Mouse (Mus musculus) embryonic facial prominence, embryonic 12.5 days (tissue): ENCODE measurements around the gene Ddx56. TPM values are rescaled to one million over a fixed set of nuclear protein-coding genes. Genes with fewer than 3 reads are reported as not detected.
"Not testable (repeated sequence)": the region's sequence is repeated elsewhere in the genome, so short reads cannot be mapped to it uniquely, and the experiment has no call there.

Experiments
- ATAC-seq: fragments of 200-750 bp; cut with Nextera tagmentation; 2 replicates; pipeline ENCODE4 v1.8.0; 2017; ENCODE audit not compliant: insufficient number of reproducible peaks, insufficient read depth, low FRiP score, low TSS enrichment
- H3K27ac ChIP-seq: fragments of 300-500 bp; sonication (generic); 2 replicates; pipeline ENCODE4 v1.5.1; 2016; ENCODE audit warnings: mild to moderate bottlenecking
- H3K27me3 ChIP-seq: fragments of 300-500 bp; sonication (generic); 2 replicates; pipeline ENCODE4 v1.6.1; 2016; ENCODE audit warnings: mild to moderate bottlenecking, moderate library complexity
- H3K36me3 ChIP-seq: fragments of 300-500 bp; sonication (generic); 2 replicates; pipeline ENCODE4 v1.6.1; 2016; ENCODE audit warnings: mild to moderate bottlenecking
- H3K4me1 ChIP-seq: fragments of 300-500 bp; sonication (generic); 2 replicates; pipeline ENCODE4 v1.6.1; 2016
- H3K4me2 ChIP-seq: fragments of 300-500 bp; sonication (generic); replicated peaks from 2 replicates; pipeline ENCODE4 v1.6.1; 2016; ENCODE audit warnings: mild to moderate bottlenecking, moderate library complexity
- H3K4me3 ChIP-seq: fragments of 300-500 bp; sonication (generic); 2 replicates; pipeline ENCODE4 v1.5.1; 2016; ENCODE audit warnings: mild to moderate bottlenecking
- H3K9ac ChIP-seq: fragments of 300-500 bp; sonication (generic); 2 replicates; pipeline ENCODE4 v1.6.1; 2016; ENCODE audit warnings: mild to moderate bottlenecking, moderate library complexity
- H3K9me3 ChIP-seq: fragments of 300-500 bp; sonication (generic); 2 replicates; pipeline ENCODE4 v1.6.1; 2016; ENCODE audit warnings: mild to moderate bottlenecking, moderate library complexity
- WGBS: fragments of 180-500 bp; shearing (Covaris S2); methylation state at CpG from one replicate; pipeline ENCODE4 v1.1.7; 2016; 5-methylcytosine and 5-hydroxymethylcytosine counted together
- polyA plus RNA-seq: library from polyadenylated mRNA; unstranded; fragments of >200 nt; fragmentation: Nextera tagmentation; extraction: Ambion mirVana; gene quantifications from 2 replicates; pipeline ENCODE4 v1.2.1, GENCODE M21; 2016

Gene Ddx56
- polyA plus RNA-seq, 1 experiment from 2014 or later = 106 TPM

DNA sequence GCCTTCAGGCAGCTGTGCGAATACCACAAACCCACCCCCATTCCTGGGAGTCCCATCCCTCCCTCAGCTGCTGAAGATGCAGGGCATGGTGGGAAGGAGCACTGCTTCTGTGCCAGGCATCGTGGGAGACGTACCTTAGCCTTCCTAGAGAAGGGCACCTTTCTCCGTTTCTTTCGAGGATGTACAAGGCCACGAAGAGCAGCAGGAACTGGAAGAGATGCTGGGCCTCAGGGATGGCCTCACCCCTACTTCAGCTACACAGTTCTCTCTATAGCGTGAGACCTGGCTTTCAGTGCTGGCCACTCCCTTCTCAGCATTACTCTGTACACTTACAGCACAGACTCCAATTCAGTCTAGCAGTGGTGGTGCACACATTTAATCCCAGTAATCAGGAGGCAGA lies 8.2 kb downstream of the Ddx56 start:
- Histone ChIP-seq H3K27me3 (no peaks in the 10 kb centered on the region), H3K27ac (no peak overlapping the region), H3K9me3 (no peaks in the 10 kb centered on the region), H3K9ac (no peak overlapping the region), H3K4me1 (no peaks in the 10 kb centered on the region), H3K4me3 (no peak overlapping the region), H3K36me3 (peaks cover 72% of the 10 kb centered on the region), H3K4me2 (no peak overlapping the region)
- 93% methylated on average over 7 of the region's 7 CpGs for WGBS
- no peak for ATAC-seq

- Histone ChIP-seq H3K36me3 (peaks cover 44% of the 10 kb centered on the region), H3K9ac (no peak overlapping the region), H3K4me2 (no peak overlapping the region), H3K4me1 (no peaks in the 10 kb centered on the region), H3K4me3 (no peak overlapping the region), H3K27me3 (no peaks in the 10 kb centered on the region), H3K27ac (no peak overlapping the region), H3K9me3 (no peaks in the 10 kb centered on the region)
- WGBS = 69% methylated on average over 6 of the region's 6 CpGs
- ATAC-seq = peak; percentile 53
Observed at GRCm38 (mm10) chr11:6256490-6257072, 11.0 kb downstream of the Ddx56 start.

GRCm38 (mm10) chr11:6254602-6255001 lies 13.0 kb downstream of the Ddx56 start:
- not testable (repeated sequence) for H3K27me3 ChIP-seq, H3K4me3 ChIP-seq, ATAC-seq, H3K27ac ChIP-seq, H3K4me2 ChIP-seq, H3K9ac ChIP-seq, H3K4me1 ChIP-seq, H3K9me3 ChIP-seq
- 87% methylated on average over 2 of the region's 2 CpGs for WGBS
- peaks cover 24% of the 10 kb centered on the region for H3K36me3 ChIP-seq

DNA sequence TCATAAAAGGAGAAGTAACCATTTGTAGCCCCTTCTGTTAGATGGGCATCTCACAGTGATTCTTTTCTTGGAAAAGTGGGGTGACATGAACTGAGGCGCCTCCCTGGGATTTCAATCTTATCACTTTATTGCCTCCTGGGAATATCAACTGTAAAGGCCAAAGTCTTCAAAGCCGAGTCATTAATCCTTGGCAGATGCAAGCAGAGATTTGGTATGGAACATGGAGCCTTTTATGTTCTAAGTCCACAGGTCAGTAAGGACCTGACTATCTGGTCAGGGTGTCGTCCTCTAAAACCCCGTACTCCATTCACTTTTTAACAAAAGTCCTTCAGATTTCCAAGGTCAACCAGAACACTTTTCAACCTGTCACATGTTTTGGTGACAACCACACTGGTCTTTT lies 14.7 kb downstream of the Ddx56 start:
- no peak overlapping the region for H3K4me3 ChIP-seq
- WGBS = 88% methylated on average over 4 of the region's 4 CpGs
- H3K27ac ChIP-seq = no peak overlapping the region
- H3K9me3 ChIP-seq = no peaks in the 10 kb centered on the region
- no peak overlapping the region for H3K9ac ChIP-seq
- H3K36me3 ChIP-seq = peaks cover 6% of the 10 kb centered on the region
- H3K4me2 ChIP-seq = no peak overlapping the region
- ATAC-seq = no peak
- H3K27me3 ChIP-seq = no peaks in the 10 kb centered on the region
- H3K4me1 ChIP-seq = no peaks in the 10 kb centered on the region

GRCm38 (mm10) chr11:6252248-6252647 lies 15.3 kb downstream of the Ddx56 start:
- no peaks in the 10 kb centered on the region for H3K27me3 ChIP-seq
- ATAC-seq = no peak
- no peaks in the 10 kb centered on the region for H3K9me3 ChIP-seq
- H3K4me2 ChIP-seq = no peak overlapping the region
- H3K27ac ChIP-seq = no peak overlapping the region
- no peak overlapping the region for H3K9ac ChIP-seq
- no peak overlapping the region for H3K4me3 ChIP-seq
- H3K36me3 ChIP-seq = peaks cover under 1% of the 10 kb centered on the region; the same call in 1 of the 2 replicates
- H3K4me1 ChIP-seq = no peaks in the 10 kb centered on the region
- WGBS = 87% methylated on average over 5 of the region's 5 CpGs

- no peaks in the 10 kb centered on the region for H3K36me3 ChIP-seq
- H3K27me3 ChIP-seq = no peaks in the 10 kb centered on the region
- no peak for ATAC-seq
- H3K4me3 ChIP-seq = no peak overlapping the region
- H3K4me1 ChIP-seq = no peaks in the 10 kb centered on the region
- WGBS = 49% methylated on average over 19 of the region's 19 CpGs
- H3K9me3 ChIP-seq = no peaks in the 10 kb centered on the region
- H3K4me2 ChIP-seq = no peak overlapping the region
- H3K9ac ChIP-seq = no peak overlapping the region
- H3K27ac ChIP-seq = no peak overlapping the region
Observed at GRCm38 (mm10) chr11:6244707-6245106, 22.9 kb downstream of the Ddx56 start.

GRCm38 (mm10) chr11:6233025-6233424 lies 34.5 kb downstream of the Ddx56 start:
- H3K9ac ChIP-seq = no peak overlapping the region
- no peak overlapping the region for H3K27ac ChIP-seq
- H3K9me3 ChIP-seq = 0 out of 2 replicates have a peak, but pooled peaks cover 3% of the 10 kb centered on the region
- H3K36me3 ChIP-seq = no peaks in the 10 kb centered on the region
- H3K4me3 ChIP-seq = no peak overlapping the region
- H3K4me1 ChIP-seq = no peaks in the 10 kb centered on the region
- no peak for ATAC-seq
- no peak overlapping the region for H3K4me2 ChIP-seq
- H3K27me3 ChIP-seq = no peaks in the 10 kb centered on the region
- 81% methylated on average over 4 of the region's 4 CpGs for WGBS

- Histone ChIP-seq H3K4me2 (no peak within 1 kb of the TSS), H3K27me3 (no peaks in the 10 kb centered on the region), H3K36me3 (no peaks in the 10 kb centered on the region), H3K4me3 (no peak within 1 kb of the TSS), H3K9me3 (0 out of 2 replicates have a peak, but pooled peaks cover under 1% of the 10 kb centered on the region), H3K9ac (no peak within 1 kb of the TSS), H3K27ac (no peak within 1 kb of the TSS), H3K4me1 (no peaks in the 10 kb centered on the region)
- whole genome bisulfite sequencing = 88% methylated on average over 7 of the region's 7 CpGs
- no peak for ATAC-seq
Observed at GRCm38 (mm10) chr11:6230012-6230411, 37.6 kb downstream of the Ddx56 start, which contains the start of gene Npc1l1. Gene Npc1l1, minus strand, starts transcription at chr11:6230143.

GRCm38 (mm10) chr11:6224541-6225229 lies 42.9 kb downstream of the Ddx56 start:
- no peak overlapping the region for H3K4me2 ChIP-seq
- no peaks in the 10 kb centered on the region for H3K9me3 ChIP-seq
- no peaks in the 10 kb centered on the region for H3K36me3 ChIP-seq
- no peak for ATAC-seq
- no peak overlapping the region for H3K9ac ChIP-seq
- WGBS = 78% methylated on average over 14 of the region's 14 CpGs
- no peak overlapping the region for H3K4me3 ChIP-seq
- H3K4me1 ChIP-seq = no peaks in the 10 kb centered on the region
- H3K27ac ChIP-seq = no peak overlapping the region
- no peaks in the 10 kb centered on the region for H3K27me3 ChIP-seq

GRCm38 (mm10) chr11:6222187-6222586 lies 45.4 kb downstream of the Ddx56 start:
- WGBS = 90% methylated on average over 10 of the region's 10 CpGs
- Histone ChIP-seq H3K4me3 (no peak overlapping the region), H3K4me2 (no peak overlapping the region), H3K27me3 (no peaks in the 10 kb centered on the region), H3K36me3 (no peaks in the 10 kb centered on the region), H3K9me3 (no peaks in the 10 kb centered on the region), H3K9ac (no peak overlapping the region), H3K27ac (no peak overlapping the region), H3K4me1 (no peaks in the 10 kb centered on the region)
- ATAC-seq = no peak

DNA sequence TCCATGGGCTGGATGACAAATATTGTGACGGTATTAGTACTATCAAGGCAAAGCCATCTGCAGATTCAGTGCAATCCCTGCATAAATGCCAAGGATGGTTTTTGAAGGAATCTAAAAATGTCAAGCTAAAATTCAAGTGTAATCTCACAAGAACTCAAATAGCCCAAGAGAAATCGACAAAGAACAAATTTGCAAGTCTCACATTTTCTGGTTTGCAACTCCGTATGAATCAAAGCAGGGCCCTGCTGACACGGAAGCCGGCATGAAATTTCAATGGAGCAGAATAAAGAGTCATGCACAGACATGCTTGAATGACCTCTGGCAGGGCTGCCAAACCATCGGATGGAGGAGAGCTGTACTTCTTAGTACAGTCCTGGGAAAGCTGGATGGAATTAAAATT lies 47.6 kb downstream of the Ddx56 start:
- no peak overlapping the region for H3K27ac ChIP-seq
- no peaks in the 10 kb centered on the region for H3K27me3 ChIP-seq
- H3K4me3 ChIP-seq = no peak overlapping the region
- no peak for ATAC-seq
- H3K9me3 ChIP-seq = no peaks in the 10 kb centered on the region
- 84% methylated on average over 6 of the region's 6 CpGs for WGBS
- no peaks in the 10 kb centered on the region for H3K4me1 ChIP-seq
- no peaks in the 10 kb centered on the region for H3K36me3 ChIP-seq
- H3K4me2 ChIP-seq = no peak overlapping the region
- no peak overlapping the region for H3K9ac ChIP-seq

DNA sequence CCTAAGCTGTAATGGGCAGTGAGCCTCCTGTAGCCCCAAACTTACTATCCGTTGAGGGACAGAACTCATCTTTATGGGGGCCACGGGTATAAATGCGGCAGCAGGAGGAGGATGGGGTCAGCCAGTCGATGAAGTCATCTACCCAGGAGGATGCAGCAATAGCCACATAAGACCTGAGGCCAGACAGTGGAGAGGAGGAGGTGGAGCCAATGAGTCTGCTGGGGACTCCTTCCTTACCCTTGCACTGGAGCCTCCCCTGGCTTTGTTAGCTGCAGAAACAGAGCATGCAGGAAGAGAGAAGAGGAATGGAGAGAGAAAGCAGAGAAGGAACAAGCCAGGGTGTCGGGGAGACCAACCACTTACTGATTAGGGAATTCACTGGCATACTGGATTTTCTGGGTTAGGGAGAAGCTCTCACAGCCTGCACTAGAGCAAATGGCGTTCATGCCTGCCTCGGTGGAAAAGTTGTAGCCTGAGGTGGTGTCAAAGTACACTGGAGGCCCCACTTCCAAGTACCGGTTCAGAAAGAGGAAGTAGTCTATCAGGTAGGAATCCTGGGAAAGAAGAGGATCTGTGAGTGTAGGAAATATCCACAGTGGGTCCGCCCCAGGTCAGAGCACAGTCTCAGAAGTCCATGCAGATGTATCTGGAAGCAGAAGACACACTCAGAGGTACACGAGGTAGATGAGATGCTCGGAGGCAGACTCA lies 49.2 kb downstream of the Ddx56 start:
- H3K9me3 ChIP-seq = no peaks in the 10 kb centered on the region
- H3K27ac ChIP-seq = no peak overlapping the region
- no peak overlapping the region for H3K4me3 ChIP-seq
- H3K27me3 ChIP-seq = no peaks in the 10 kb centered on the region
- no peak for ATAC-seq
- H3K4me1 ChIP-seq = no peaks in the 10 kb centered on the region
- H3K9ac ChIP-seq = no peak overlapping the region
- 76% methylated on average over 11 of the region's 11 CpGs for WGBS
- no peak overlapping the region for H3K4me2 ChIP-seq
- H3K36me3 ChIP-seq = no peaks in the 10 kb centered on the region
